ENCODE assay signal across 13 mouse cellular contexts in genomic region chr3:99248831-99249550, GRCm38 (mm10). TPM values are rescaled to one million over a fixed set of nuclear protein-coding genes. Genes with fewer than 3 reads are reported as not detected.
DNase-seq lines count a peak whose midpoint lies in the region; ATAC-seq and TF ChIP-seq lines count a peak whose summit lies in the region.
"Had no signal": no experiment of that assay in that cellular context is flagged by ENCODE, and none has a peak within 500 bp of the region (broad histone marks: within the 10 kb centered on the region; RNA-seq: fewer than 3 reads in every experiment).

No protein-coding gene starts in this region.

- H3K9ac ChIP-seq in hindbrain, embryonic 12.5 days = no peak overlapping the region
- H3K9ac ChIP-seq in hindbrain, embryonic 14.5 days = no peak overlapping the region
- H3K9ac ChIP-seq: hindbrain, embryonic 15.5 days had no signal

- H3K9me3 ChIP-seq in hindbrain, embryonic 12.5 days (replicated peaks) = no peaks in the 10 kb centered on the region
- no peaks in the 10 kb centered on the region for H3K9me3 ChIP-seq in hindbrain, embryonic 14.5 days (ENCODE audit: control insufficient read depth, low read length)
- H3K9me3 ChIP-seq: hindbrain, embryonic 15.5 days had no signal

- peak overlapping the region; percentile 18; the same call in 1 of the 2 replicates for H3K4me2 ChIP-seq in hindbrain, embryonic 12.5 days (replicated peaks)
- H3K4me2 ChIP-seq in hindbrain, embryonic 14.5 days (replicated peaks) = no peak overlapping the region
- H3K4me2 ChIP-seq: hindbrain, embryonic 15.5 days had no signal

- no peaks in the 10 kb centered on the region for H3K36me3 ChIP-seq in hindbrain, embryonic 12.5 days
- H3K36me3 ChIP-seq in hindbrain, embryonic 14.5 days (replicated peaks; ENCODE audit: control insufficient read depth, insufficient read depth) = no peaks in the 10 kb centered on the region
- H3K36me3 ChIP-seq: hindbrain, embryonic 15.5 days had no signal

- 1% methylated on average over 25 of the region's 25 CpGs for WGBS in hindbrain, embryonic 12.5 days
- 1% methylated on average over 25 of the region's 25 CpGs for WGBS in hindbrain, embryonic 14.5 days

- TF ChIP-seq CTCF in brain, embryonic 14.5 days (IDR thresholded peaks at IDR 0.05; ENCODE audit: borderline replicate concordance, extremely low read depth, insufficient read depth, insufficient read length) = no peak

- no peak for ATAC-seq in hindbrain, embryonic 12.5 days (ENCODE audit: low FRiP score)
- no peak for ATAC-seq in hindbrain, embryonic 14.5 days (ENCODE audit: low FRiP score)

- H3K27me3 ChIP-seq in hindbrain, embryonic 12.5 days = peaks cover 97% of the 10 kb centered on the region
- H3K27me3 ChIP-seq in hindbrain, embryonic 14.5 days (ENCODE audit: control insufficient read depth, insufficient read depth, low read length) = peaks cover 96% of the 10 kb centered on the region

- peak; percentile 59 for DNase-seq in embryo, embryonic 10.5 days (ENCODE audit: low spot score)
- DNase-seq in embryo, embryonic 10 days (ENCODE audit: low spot score) = no peak
- DNase-seq in hindbrain, embryonic 14.5 days (ENCODE audit: low spot score) = no peak
- peak; percentile 34 for DNase-seq in brain, embryonic 14.5 days (ENCODE audit: low read depth)
- DNase-seq in forelimb bud, embryonic 11.5 days (ENCODE audit: low read depth, low spot score) = peak; percentile 80
- no peak for DNase-seq in c-Kit-positive CD71-positive TER-119-positive erythroid progenitor cells, embryonic 14.5 days (ENCODE audit: low spot score)
- no peak for DNase-seq in adrenal gland, adult 2 months
- DNase-seq: adrenal gland, postnatal 10 days; layer of hippocampus, adult 9-11 months; lung, postnatal 36 days; thymus, adult 2 months had no signal

- peaks cover 6% of the 10 kb centered on the region for H3K4me1 ChIP-seq in hindbrain, embryonic 12.5 days
- H3K4me1 ChIP-seq in hindbrain, embryonic 14.5 days (replicated peaks; ENCODE audit: control insufficient read depth, insufficient read depth, low read length) = no peaks in the 10 kb centered on the region

- no peak for TF ChIP-seq POLR2A in brain, embryonic 14.5 days (IDR thresholded peaks at IDR 0.05; ENCODE audit: borderline replicate concordance, extremely low read depth, insufficient read depth, insufficient read length, poor library complexity, severe bottlenecking)

- no peak overlapping the region for H3K4me3 ChIP-seq in hindbrain, embryonic 12.5 days
- H3K4me3 ChIP-seq in hindbrain, embryonic 14.5 days (replicated peaks; ENCODE audit: low read length) = no peak overlapping the region
- H3K4me3 ChIP-seq: hindbrain, embryonic 15.5 days had no signal

- H3K27ac ChIP-seq in hindbrain, embryonic 12.5 days = no peak overlapping the region
- no peak overlapping the region for H3K27ac ChIP-seq in hindbrain, embryonic 14.5 days
- H3K27ac ChIP-seq: hindbrain, embryonic 15.5 days had no signal

RNA-seq across cellular contexts. Expression of gene Tbx15, which starts 8.8 kb away (rescaled TPM):
- 9.3 and 12.5 TPM in 2 replicates for polyA plus RNA-seq in hindbrain, embryonic 12.5 days (2016; fragmentation: Nextera tagmentation; extraction: Ambion mirVana)
- 0.32 and 0.82 TPM in 2 replicates for polyA plus RNA-seq in hindbrain, embryonic 14.5 days (2014; fragmentation: Nextera tagmentation; extraction: Ambion mirVana)
- 3.1 and 4.2 TPM in 2 replicates for polyA plus RNA-seq in brain, embryonic 14.5 days (2012; rRNA removed)
- total RNA-seq in adrenal gland, adult 2 months (2021) = under 1 TPM in 1 of 2 experiments, not detected in 1; 0.24 TPM
- polyA plus RNA-seq in adrenal gland, adult 2 months (2012; rRNA removed) = 0.08 and 0.10 TPM in 2 replicates

Comparison
In these comparisons a context has a peak if more than half of its experiments do, and no peak if none do; other contexts are left out.
1. DNase-seq: peak in embryo, embryonic 10.5 days (single experiment), brain, embryonic 14.5 days (single experiment) and forelimb bud, embryonic 11.5 days (single experiment); none in embryo, embryonic 10 days (single experiment), hindbrain, embryonic 14.5 days (single experiment), c-Kit-positive CD71-positive TER-119-positive erythroid progenitor cells, embryonic 14.5 days (single experiment) and adrenal gland, adult 2 months (single experiment).